Mouse (Mus musculus) embryonic facial prominence, embryonic 10.5 days (tissue): ENCODE measurements around the gene Sh3bgrl3. TPM values are rescaled to one million over a fixed set of nuclear protein-coding genes. Genes with fewer than 3 reads are reported as not detected.
"Not testable (repeated sequence)": the region's sequence is repeated elsewhere in the genome, so short reads cannot be mapped to it uniquely, and the experiment has no call there.

Experiments
- DNase-seq: peaks from one replicate; pipeline ENCODE4 v3.0.0-alpha.2; 2017; ENCODE audit warnings: low spot score
- H3K27ac ChIP-seq: fragments of 300-500 bp; sonication (generic); replicated peaks from 2 replicates; pipeline ENCODE4 v1.5.1; 2016; ENCODE audit warnings: mild to moderate bottlenecking
- H3K27me3 ChIP-seq: fragments of 300-500 bp; sonication (generic); replicated peaks from 2 replicates; pipeline ENCODE4 v1.6.1; 2016; ENCODE audit warnings: low read depth, mild to moderate bottlenecking; ENCODE audit not compliant: poor library complexity, severe bottlenecking
- H3K36me3 ChIP-seq: fragments of 300-500 bp; sonication (generic); replicated peaks from 2 replicates; pipeline ENCODE4 v1.6.1; 2016; ENCODE audit warnings: mild to moderate bottlenecking, moderate library complexity
- H3K4me1 ChIP-seq: fragments of 300-500 bp; sonication (generic); 2 replicates; pipeline ENCODE4 v1.6.1; 2016
- H3K4me3 ChIP-seq: fragments of 300-500 bp; sonication (generic); 2 replicates; pipeline ENCODE4 v1.5.1; 2016; ENCODE audit warnings: mild to moderate bottlenecking, moderate library complexity
- H3K9me3 ChIP-seq: fragments of 300-500 bp; sonication (generic); 2 replicates; pipeline ENCODE4 v1.6.1; 2016; ENCODE audit warnings: mild to moderate bottlenecking
- WGBS: fragments of 180-500 bp; shearing (Covaris S2); methylation state at CpG from one replicate; pipeline ENCODE4 v1.1.7; 2016; 5-methylcytosine and 5-hydroxymethylcytosine counted together
- polyA plus RNA-seq: library from polyadenylated mRNA; unstranded; fragments of >200 nt; fragmentation: Nextera tagmentation; extraction: Ambion mirVana; gene quantifications from 2 replicates; pipeline ENCODE4 v1.2.1, GENCODE M21; 2016

Sh3bgrl3 gene
- polyA plus RNA-seq, 1 experiment from 2014 or later, result 316 TPM

DNA sequence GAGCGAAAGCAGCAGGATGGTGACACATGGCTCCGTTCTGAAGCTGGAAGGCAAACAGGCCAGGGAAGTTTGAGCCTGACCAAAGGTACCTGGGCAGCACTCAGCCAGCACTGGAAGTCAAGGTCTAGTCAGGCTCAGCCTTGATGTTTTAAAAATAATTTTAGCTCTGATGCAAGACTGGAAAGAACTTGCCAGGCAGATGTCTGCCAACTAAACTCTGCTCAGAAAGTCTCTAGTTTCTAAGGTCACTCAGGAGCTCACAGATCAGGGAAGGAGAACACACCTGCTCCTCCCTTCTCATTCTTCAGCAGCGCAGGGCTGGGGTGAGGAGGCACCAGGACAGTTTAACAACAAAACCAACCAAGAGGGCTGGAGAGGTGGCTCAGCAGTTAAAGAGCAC lies 25.8 kb upstream of the Sh3bgrl3 start:
- H3K27me3 ChIP-seq, result 0 out of 2 replicates have a peak, but pooled peaks cover 8% of the 10 kb centered on the region
- WGBS, result 93% methylated on average over 3 of the region's 3 CpGs
- no peaks in the 10 kb centered on the region for H3K9me3 ChIP-seq
- H3K36me3 ChIP-seq, result peaks cover 66% of the 10 kb centered on the region
- no peak overlapping the region for H3K27ac ChIP-seq
- peaks cover 16% of the 10 kb centered on the region for H3K4me1 ChIP-seq
- no peak overlapping the region for H3K4me3 ChIP-seq
- no peak for DNase-seq

DNA sequence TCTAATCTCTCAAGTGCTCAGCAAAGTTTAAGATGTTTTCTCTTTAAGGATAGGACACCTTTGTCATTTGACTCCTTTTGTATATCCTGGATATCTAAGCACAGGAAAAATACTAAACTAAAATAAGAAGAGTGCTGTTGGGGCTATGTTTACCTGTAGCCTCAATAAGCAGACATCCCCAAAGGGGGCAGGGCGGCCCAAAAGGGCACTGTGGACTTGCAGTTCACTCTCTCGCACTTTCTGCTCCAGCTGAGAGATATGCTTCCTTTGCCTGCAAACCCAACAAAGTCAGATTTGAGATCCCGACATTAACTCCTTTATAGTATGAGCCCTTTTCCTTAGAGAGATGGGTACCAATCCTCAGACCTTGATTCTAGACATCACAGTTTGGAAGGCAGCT lies 25.1 kb upstream of the Sh3bgrl3 start:
- Histone ChIP-seq H3K9me3 (no peaks in the 10 kb centered on the region), H3K27ac (no peak overlapping the region), H3K36me3 (peaks cover 73% of the 10 kb centered on the region), H3K4me3 (no peak overlapping the region), H3K4me1 (peaks cover 12% of the 10 kb centered on the region), H3K27me3 (0 out of 2 replicates have a peak, but pooled peaks cover 3% of the 10 kb centered on the region)
- DNase-seq, result no peak
- WGBS, result 91% methylated on average over 3 of the region's 3 CpGs

DNA sequence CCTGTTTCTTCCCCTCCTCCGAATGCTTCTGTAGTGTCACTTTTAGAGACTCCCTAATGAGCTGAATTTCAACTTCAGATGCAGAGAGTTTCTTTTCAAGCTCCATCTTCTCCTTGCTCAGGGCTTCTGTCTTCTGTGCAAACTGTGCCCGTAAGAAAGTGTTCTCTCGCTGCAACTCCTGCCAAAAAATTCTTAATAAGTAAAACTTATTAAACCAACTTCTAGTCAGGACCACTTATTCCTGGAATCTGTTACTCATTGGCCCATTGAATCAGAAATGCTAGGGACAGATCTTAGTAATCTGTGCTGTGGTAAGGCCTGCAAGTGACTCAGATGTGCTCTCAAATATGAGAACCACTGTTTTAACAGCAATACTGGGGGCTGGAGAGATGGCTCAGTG lies 23.5 kb upstream of the Sh3bgrl3 start:
- Histone ChIP-seq H3K4me3 (no peak overlapping the region), H3K4me1 (peaks cover 10% of the 10 kb centered on the region), H3K9me3 (no peaks in the 10 kb centered on the region), H3K27ac (no peak overlapping the region), H3K36me3 (peaks cover 88% of the 10 kb centered on the region), H3K27me3 (no peaks in the 10 kb centered on the region)
- no peak for DNase-seq
- WGBS, result 90% methylated on average over 3 of the region's 3 CpGs

DNA sequence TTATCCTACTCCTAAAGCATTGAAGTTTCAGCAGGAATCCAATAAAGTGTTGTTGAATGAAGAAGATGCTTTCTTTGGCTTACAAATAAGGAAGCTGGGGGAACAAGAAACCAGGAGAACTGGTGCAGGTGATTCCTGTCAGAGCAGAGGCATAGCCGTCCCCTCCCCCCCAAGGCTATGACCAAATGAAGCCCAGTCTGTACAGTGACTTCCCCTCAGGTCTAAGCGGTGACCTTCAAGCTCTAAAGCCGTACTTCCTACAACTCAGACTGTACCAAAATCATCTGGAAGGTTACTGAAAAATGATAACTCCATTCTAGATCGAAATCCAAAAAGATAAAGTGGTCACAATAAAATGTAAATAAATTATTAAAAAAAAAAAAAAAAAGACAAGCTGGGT lies 20.8 kb upstream of the Sh3bgrl3 start:
- Histone ChIP-seq H3K27me3 (no peaks in the 10 kb centered on the region), H3K4me1 (no peaks in the 10 kb centered on the region), H3K4me3 (no peak overlapping the region), H3K9me3 (no peaks in the 10 kb centered on the region), H3K27ac (no peak overlapping the region), H3K36me3 (peaks cover 94% of the 10 kb centered on the region)
- DNase-seq, result no peak
- WGBS, result 92% methylated on average over 4 of the region's 4 CpGs

DNA sequence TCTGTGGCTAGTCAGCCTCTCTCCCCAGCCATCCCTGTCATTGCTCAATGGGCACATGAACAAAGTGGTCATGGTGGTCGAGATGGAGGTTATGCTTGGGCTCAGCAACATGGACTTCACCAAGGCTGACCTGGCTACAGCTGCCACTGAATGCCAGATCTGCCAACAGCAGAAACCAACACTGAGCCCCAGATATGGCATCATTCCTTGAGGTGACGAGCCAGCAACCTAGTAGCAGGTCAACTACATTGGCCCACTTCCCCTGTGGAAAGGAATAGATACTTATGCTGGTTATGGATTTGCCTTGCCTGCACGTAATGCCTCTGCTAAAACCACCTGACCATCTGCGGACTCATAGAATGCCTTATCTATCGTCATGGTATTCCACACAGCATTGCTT lies 15.7 kb upstream of the Sh3bgrl3 start:
- H3K27me3 ChIP-seq, H3K4me1 ChIP-seq, H3K4me3 ChIP-seq, H3K27ac ChIP-seq, H3K9me3 ChIP-seq, DNase-seq: not testable (repeated sequence)
- WGBS, result 95% methylated on average over 5 of the region's 5 CpGs
- peaks cover 67% of the 10 kb centered on the region for H3K36me3 ChIP-seq

DNA sequence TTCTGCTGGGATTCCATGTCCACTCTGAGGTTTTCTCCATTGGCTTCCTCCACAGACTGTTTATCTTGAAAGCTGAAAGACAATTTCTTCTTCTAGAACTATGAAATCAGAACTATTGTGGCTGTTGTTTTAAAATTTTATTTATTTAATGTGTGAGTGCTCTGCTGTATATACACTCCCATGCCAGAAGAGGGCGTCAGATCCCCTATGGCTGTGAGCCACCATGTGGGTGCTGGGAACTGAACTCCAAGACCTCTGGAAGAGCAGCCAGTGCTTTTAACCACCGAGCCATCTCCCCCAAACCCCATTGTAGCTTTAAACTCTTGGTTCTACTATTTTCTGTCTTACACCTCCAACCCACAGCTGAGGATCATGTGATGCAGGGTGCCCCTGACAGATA lies 10.3 kb upstream of the Sh3bgrl3 start:
- Histone ChIP-seq H3K27ac (no peak overlapping the region), H3K27me3 (no peaks in the 10 kb centered on the region), H3K4me3 (no peak overlapping the region), H3K4me1 (peaks cover 26% of the 10 kb centered on the region), H3K36me3 (peaks cover 37% of the 10 kb centered on the region), H3K9me3 (no peaks in the 10 kb centered on the region)
- WGBS, result 86% methylated on average over 2 of the region's 2 CpGs
- DNase-seq, result no peak

DNA sequence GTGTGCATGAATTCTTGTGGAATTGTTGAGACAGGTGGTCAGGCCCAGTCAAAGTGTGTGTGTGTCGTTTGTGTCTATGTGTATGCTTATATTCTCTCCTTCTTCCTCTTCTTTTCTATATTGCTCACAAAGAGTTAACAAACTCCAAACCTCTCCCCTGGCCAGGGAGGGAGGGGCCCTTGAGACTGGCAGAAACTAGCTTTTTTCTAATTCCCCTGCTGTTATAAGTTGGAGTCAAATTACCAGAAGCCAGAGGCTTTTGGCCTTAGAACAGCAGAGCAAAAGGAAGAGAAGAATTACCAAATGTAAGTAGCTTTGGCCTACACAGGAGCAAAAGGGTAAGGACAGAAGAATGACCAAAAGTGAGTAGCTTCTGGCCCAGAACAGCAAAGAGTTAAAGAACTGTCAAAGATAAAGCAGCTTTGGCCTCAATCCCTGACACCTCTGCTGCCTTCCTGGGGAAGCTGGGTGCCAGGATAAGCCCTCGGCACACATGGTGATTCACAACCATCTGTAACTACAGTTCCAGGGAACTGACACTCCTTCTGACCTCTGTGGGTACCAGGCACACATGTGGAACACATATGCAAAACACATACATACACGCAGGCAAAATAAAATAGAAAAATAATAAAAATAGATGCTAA lies 7.8 kb upstream of the Sh3bgrl3 start:
- Histone ChIP-seq H3K36me3 (peaks cover 49% of the 10 kb centered on the region), H3K4me1 (peaks cover 26% of the 10 kb centered on the region), H3K27ac (peak overlapping the region; percentile 67), H3K27me3 (no peaks in the 10 kb centered on the region), H3K4me3 (0 out of 2 replicates have a peak overlapping the region, but pooled peaks have one; percentile 3), H3K9me3 (no peaks in the 10 kb centered on the region)
- WGBS, result 53% methylated on average over 3 of the region's 3 CpGs
- peak; percentile 50 for DNase-seq

DNA sequence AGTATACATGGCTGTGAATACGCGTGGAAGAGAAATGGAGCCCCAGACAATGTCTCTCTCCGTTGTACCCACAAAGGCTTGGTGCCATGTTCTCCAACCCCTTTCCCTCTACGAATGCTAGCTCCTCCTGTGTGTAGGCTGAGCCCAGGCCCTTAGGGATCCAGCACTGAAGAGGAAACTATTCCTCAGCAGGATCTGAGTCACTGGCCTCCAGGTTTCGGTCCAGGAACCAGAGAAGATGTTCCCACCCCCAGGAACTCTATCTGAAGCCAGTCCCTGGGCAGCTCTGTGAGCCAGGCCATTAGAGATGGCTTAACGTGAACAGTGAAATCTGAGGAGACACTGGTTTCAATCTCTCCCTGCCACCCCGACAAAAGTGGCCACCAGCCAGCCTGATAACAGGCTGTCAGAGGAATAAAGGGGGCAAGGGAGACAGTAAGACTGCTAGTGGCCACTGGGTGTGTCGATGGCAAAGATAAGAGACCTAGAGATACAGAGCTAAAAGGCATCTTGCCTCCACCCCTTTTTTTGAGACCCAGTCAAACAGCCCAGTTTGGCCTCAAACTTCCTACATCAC lies 4.0 kb upstream of the Sh3bgrl3 start:
- H3K36me3 ChIP-seq, result peaks cover 40% of the 10 kb centered on the region
- no peaks in the 10 kb centered on the region for H3K27me3 ChIP-seq
- no peaks in the 10 kb centered on the region for H3K9me3 ChIP-seq
- no peak overlapping the region for H3K4me3 ChIP-seq
- no peak for DNase-seq
- H3K4me1 ChIP-seq, result peaks cover 49% of the 10 kb centered on the region
- 83% methylated on average over 8 of the region's 8 CpGs for WGBS
- H3K27ac ChIP-seq, result no peak overlapping the region

DNA sequence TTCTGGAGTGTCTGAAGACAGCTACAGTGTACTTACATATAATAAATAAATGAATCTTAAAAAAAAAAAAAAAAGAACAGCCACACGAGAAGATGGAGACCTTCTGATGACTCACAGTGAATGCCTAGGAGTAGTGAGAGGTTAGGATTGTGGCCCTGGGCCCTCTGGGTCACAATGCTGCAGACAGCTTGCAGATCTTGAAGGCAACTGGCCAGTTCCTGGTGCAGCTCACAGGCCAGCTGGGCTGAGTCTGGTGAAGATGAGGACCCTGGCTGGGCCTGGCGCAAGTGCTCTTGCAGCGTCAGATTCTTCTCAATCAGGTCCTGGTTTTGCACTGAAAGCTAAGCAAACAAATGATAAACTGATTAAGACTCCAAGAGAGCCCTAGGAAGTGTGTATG lies 3.5 kb upstream of the Sh3bgrl3 start:
- no peaks in the 10 kb centered on the region for H3K9me3 ChIP-seq
- H3K4me3 ChIP-seq, result no peak overlapping the region
- no peaks in the 10 kb centered on the region for H3K27me3 ChIP-seq
- H3K4me1 ChIP-seq, result peaks cover 49% of the 10 kb centered on the region
- peaks cover 38% of the 10 kb centered on the region for H3K36me3 ChIP-seq
- DNase-seq, result no peak
- H3K27ac ChIP-seq, result no peak overlapping the region
- 87% methylated on average over 3 of the region's 3 CpGs for WGBS

DNA sequence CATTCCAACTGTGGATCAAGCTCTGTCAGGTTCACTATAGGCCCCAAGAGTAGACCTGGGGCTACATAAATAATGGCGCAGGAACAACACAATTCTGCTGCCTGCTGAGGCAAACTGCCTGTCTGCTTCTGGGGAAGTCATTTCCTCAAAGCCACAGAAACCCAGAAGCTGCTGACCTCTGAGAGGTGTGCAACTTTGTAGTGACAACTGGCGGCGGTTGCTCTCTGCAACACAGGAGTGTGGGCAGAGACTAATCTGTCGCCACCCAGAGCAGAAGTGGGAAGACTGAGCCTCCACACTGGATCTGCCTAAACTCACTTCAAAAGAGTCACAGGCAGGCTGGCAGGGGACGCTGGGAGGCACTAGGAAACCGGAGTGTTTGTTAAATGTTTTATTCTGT lies 893 bp upstream of the Sh3bgrl3 start:
- Histone ChIP-seq H3K4me1 (peaks cover 47% of the 10 kb centered on the region), H3K9me3 (no peaks in the 10 kb centered on the region), H3K4me3 (peak overlapping the region; percentile 92), H3K27me3 (0 out of 2 replicates have a peak, but pooled peaks cover 4% of the 10 kb centered on the region), H3K27ac (no peak overlapping the region), H3K36me3 (peaks cover 56% of the 10 kb centered on the region)
- 49% methylated on average over 6 of the region's 6 CpGs for WGBS
- DNase-seq, result no peak

DNA sequence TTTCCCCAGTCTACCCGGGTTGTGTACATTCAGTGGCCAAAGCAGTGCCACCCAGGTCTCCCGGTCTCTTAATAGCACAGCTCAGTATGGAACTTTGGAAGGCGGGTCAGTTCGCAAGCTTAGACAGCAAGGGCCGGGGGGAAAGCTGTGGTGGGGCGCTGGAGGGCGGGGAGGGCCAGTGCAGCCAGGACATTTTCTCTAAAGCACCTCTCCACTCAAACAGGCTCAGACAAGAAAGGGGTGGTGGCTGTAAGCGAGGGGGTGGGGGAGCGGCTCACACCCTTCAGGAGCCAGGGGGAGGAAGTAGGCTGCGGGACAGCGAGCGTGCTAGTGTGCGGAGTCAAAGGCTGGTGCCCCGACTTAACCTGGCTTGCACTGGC lies 384 bp upstream of the Sh3bgrl3 start:
- DNase-seq, result no peak
- H3K36me3 ChIP-seq, result peaks cover 56% of the 10 kb centered on the region
- peak overlapping the region; percentile 88 for H3K27ac ChIP-seq
- 0 out of 2 replicates have a peak, but pooled peaks cover 4% of the 10 kb centered on the region for H3K27me3 ChIP-seq
- 4% methylated on average over 14 of the region's 14 CpGs for WGBS
- no peaks in the 10 kb centered on the region for H3K9me3 ChIP-seq
- H3K4me1 ChIP-seq, result peaks cover 52% of the 10 kb centered on the region
- H3K4me3 ChIP-seq, result peak overlapping the region; percentile 92

DNA sequence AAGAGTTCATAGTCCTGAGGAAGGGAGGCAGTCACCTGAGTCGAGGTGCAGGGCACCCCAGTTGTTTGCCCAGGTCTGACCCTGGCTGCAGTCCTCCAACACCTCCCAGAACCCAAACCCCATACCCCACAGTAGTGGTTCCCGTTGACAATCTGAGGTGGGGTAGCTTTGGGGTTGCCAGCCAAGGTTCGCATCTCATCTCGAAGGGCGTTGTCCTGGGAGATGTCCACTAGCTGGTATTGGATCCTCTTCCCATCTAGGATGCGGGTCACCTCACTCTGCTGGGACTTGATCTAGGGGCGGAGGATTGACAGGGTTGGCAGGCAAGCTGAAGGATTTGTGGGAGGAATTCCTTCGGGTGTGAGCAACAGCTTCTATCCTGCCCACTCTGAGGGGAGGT lies 796 bp downstream of the Sh3bgrl3 start:
- peak overlapping the region; percentile 88 for H3K27ac ChIP-seq
- H3K9me3 ChIP-seq, result no peaks in the 10 kb centered on the region
- WGBS, result 60% methylated on average over 8 of the region's 8 CpGs
- 0 out of 2 replicates have a peak, but pooled peaks cover 4% of the 10 kb centered on the region for H3K27me3 ChIP-seq
- H3K36me3 ChIP-seq, result peaks cover 45% of the 10 kb centered on the region
- peaks cover 56% of the 10 kb centered on the region for H3K4me1 ChIP-seq
- no peak for DNase-seq
- peak overlapping the region; percentile 92 for H3K4me3 ChIP-seq

DNA sequence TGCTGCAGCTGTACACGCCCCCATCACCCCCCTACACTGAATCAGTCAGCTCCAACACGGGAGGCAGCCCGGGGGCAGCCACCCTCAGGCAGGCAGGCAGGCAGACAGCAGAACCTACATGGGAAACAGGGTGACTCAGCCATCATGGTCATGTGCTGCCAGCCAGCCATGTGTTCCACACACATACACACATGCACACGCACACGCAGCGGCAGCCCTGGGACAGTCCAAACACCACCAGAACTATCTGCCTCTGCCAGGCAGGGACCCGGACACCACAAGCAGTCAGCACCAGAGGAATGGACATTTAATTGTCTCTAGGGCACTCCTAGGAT lies 1.5 kb downstream of the Sh3bgrl3 start:
- WGBS, result 90% methylated on average over 7 of the region's 7 CpGs
- H3K36me3 ChIP-seq, result peaks cover 40% of the 10 kb centered on the region
- no peak for DNase-seq
- H3K27ac ChIP-seq, result 0 out of 2 replicates have a peak overlapping the region, but pooled peaks have one; percentile 1
- H3K27me3 ChIP-seq, result 0 out of 2 replicates have a peak, but pooled peaks cover 4% of the 10 kb centered on the region
- no peaks in the 10 kb centered on the region for H3K9me3 ChIP-seq
- H3K4me1 ChIP-seq, result peaks cover 61% of the 10 kb centered on the region
- H3K4me3 ChIP-seq, result peak overlapping the region; percentile 92
